Mouse (Mus musculus) neural tube, embryonic 11.5 days (tissue): ENCODE measurements around the gene Ctnnd2. TPM values are rescaled to one million over a fixed set of nuclear protein-coding genes. Genes with fewer than 3 reads are reported as not detected.

Source experiments
- ATAC-seq: fragments of 200-750 bp; cut with Nextera tagmentation; 2 replicates; pipeline ENCODE4 v1.8.0; 2017; ENCODE audit warnings: moderate number of reproducible peaks, mild to moderate bottlenecking, moderate TSS enrichment, moderate library complexity; ENCODE audit not compliant: insufficient read depth, low FRiP score, low TSS enrichment
- DNase-seq: peaks from one replicate; pipeline ENCODE4 v3.0.0-alpha.2; 2015; ENCODE audit warnings: low spot score
- H3K27ac ChIP-seq: fragments of 300-500 bp; sonication (generic); 2 replicates; pipeline ENCODE4 v1.5.1; 2014; ENCODE audit warnings: low read depth, mild to moderate bottlenecking, low read length
- H3K27me3 ChIP-seq: fragments of 300-500 bp; sonication (generic); 2 replicates; pipeline ENCODE4 v1.6.1; 2014; ENCODE audit warnings: mild to moderate bottlenecking, low read length, mixed read lengths; ENCODE audit not compliant: control insufficient read depth, insufficient read depth
- H3K36me3 ChIP-seq: fragments of 300-500 bp; sonication (generic); 2 replicates; pipeline ENCODE4 v1.6.1; 2014; ENCODE audit warnings: mild to moderate bottlenecking, low read length, moderate library complexity, mixed read lengths; ENCODE audit not compliant: control insufficient read depth, insufficient read depth
- H3K4me1 ChIP-seq: fragments of 300-500 bp; sonication (generic); 2 replicates; pipeline ENCODE4 v1.6.1; 2014; ENCODE audit warnings: low read length, mixed read lengths; ENCODE audit not compliant: control insufficient read depth, insufficient read depth
- H3K4me2 ChIP-seq: fragments of 300-500 bp; sonication (generic); 2 replicates; pipeline ENCODE4 v1.6.1; 2014; ENCODE audit warnings: low read depth, mild to moderate bottlenecking, moderate library complexity
- H3K4me3 ChIP-seq: fragments of 300-500 bp; sonication (generic); 2 replicates; pipeline ENCODE4 v1.5.1; 2014; ENCODE audit warnings: low read depth, low read length
- H3K9ac ChIP-seq: fragments of 300-500 bp; sonication (generic); 2 replicates; pipeline ENCODE4 v1.6.1; 2014; ENCODE audit warnings: mild to moderate bottlenecking, low read length
- H3K9me3 ChIP-seq: fragments of 300-500 bp; sonication (generic); 2 replicates; pipeline ENCODE4 v1.6.1; 2016; ENCODE audit warnings: low read length; ENCODE audit not compliant: control insufficient read depth
- WGBS: fragments of 180-500 bp; shearing (Covaris S2); extraction: QIAGEN DNeasy Blood & Tissue Kit; methylation state at CpG from one replicate; pipeline ENCODE4 v1.1.7; 2014; 5-methylcytosine and 5-hydroxymethylcytosine counted together
- polyA plus RNA-seq: library from polyadenylated mRNA; unstranded; fragments of >200 nt; fragmentation: Nextera tagmentation; extraction: Ambion mirVana; gene quantifications from 2 replicates; pipeline ENCODE4 v1.2.1, GENCODE M21; 2014

The Ctnnd2 gene
- polyA plus RNA-seq, 1 experiment from 2014 or later, result 24.0 TPM

DNA sequence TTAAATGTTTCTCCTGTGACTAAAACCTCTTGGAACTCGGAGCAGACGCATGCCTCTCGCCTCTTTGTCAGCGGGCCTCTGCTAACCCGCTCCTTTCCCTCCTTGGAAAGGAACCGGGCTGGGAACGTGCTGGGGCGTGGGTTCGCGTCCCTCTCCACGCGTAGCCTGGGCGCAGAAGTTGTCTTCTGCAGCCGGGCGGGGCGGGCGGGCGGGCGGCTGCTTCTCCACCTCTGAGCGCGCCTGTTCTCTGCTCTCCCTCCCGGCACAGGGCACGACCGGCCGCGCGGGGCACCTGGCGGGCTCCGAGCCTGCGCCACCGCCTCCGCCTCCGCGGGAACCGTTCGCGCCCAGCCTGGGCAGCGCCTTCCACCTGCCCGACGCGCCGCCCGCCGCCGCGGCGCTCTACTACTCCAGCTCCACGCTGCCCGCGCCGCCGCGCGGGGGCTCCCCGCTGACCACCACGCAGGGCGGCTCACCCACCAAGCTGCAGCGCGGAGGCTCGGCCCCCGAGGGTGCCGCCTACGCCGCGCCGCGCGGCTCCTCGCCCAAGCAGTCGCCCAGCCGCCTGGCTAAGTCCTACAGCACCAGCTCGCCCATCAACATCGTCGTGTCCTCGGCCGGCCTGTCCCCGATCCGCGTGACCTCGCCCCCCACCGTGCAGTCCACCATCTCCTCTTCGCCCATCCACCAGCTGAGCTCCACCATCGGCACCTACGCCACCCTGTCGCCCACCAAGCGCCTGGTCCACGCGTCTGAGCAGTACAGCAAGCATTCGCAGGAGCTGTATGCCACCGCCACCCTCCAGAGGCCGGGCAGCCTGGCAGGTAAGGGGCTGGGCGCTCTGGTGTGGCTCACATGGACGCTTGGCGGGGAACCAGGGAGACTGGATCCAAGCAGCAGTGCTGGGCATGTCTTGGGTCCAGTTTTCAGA, 474.4 kb downstream of the Ctnnd2 start:
- WGBS, result 2% methylated on average over 54 of the region's 94 CpGs
- no peak overlapping the region for H3K27ac ChIP-seq
- H3K9me3 ChIP-seq, result no peaks in the 10 kb centered on the region

DNA sequence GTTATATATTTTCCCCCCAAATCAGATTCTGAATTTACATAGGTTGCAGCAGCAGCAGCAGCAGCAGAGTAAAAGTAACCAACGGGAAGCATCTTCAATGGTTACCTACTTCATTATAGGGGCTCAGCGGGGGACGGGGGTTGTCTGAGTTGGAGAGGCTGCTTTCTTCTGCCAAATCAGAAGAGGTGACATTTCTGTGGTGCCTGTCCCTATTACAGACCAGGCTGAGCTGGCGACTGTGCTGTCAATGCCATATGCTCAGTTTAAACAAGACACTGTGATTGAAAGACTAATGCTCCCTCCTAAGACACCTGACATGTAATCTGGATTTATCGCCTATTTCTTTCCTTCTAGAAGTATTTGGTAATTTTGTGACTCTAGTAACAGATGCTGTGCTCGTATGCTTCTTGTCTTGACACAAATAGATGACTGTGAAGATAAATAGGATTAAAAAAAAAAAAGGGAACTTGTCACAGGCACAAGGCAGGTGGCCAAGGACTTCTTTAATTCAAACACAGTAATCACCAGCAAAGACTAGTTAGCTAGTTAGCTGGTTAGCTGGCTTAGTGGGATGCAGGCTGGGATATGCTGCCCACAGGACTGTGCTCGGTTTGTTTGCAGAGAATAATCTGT, 475.4 kb downstream of the Ctnnd2 start:
- Histone ChIP-seq H3K9ac (no peak overlapping the region), H3K4me2 (no peak overlapping the region), H3K27me3 (peaks cover 8% of the 10 kb centered on the region), H3K4me1 (peaks cover 4% of the 10 kb centered on the region; the same call in 1 of the 2 replicates), H3K4me3 (no peak overlapping the region), H3K36me3 (no peaks in the 10 kb centered on the region), H3K27ac (no peak overlapping the region), H3K9me3 (no peaks in the 10 kb centered on the region)
- no peak for DNase-seq
- ATAC-seq, result no peak
- 53% methylated on average over 7 of the region's 7 CpGs for WGBS

More for the DNA sequence above, 474.4 kb downstream of the Ctnnd2 start:
- H3K36me3 ChIP-seq, result no peaks in the 10 kb centered on the region
- H3K9ac ChIP-seq, result peak overlapping the region; percentile 61
- H3K4me1 ChIP-seq, result peaks cover 4% of the 10 kb centered on the region; the same call in 1 of the 2 replicates
- ATAC-seq, result peak; percentile 71
- peak overlapping the region; percentile 56 for H3K4me3 ChIP-seq
- peak; percentile 23 for DNase-seq
- peaks cover 8% of the 10 kb centered on the region for H3K27me3 ChIP-seq
- H3K4me2 ChIP-seq, result peak overlapping the region; percentile 98

DNA sequence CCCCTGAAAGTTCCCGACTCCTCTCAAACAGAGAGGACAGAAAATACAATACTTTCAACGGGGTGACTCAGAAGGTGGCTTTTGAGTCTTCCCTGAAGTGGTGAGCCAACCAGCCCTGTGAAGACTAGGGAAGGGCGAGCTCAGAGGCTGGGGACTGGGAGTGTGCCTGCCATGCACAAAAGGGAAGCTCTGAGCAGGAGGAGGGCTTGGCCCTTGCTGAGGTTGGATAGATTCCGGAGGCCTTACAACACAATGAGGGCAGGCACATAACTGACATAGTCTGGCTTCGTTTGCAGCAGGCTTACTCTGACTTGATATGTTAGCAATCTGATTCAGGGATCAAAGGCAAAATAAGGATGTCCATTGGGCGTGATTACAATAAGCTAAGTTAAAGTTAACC, 477.6 kb downstream of the Ctnnd2 start:
- no peaks in the 10 kb centered on the region for H3K36me3 ChIP-seq
- H3K9me3 ChIP-seq, result no peaks in the 10 kb centered on the region
- no peak overlapping the region for H3K9ac ChIP-seq
- peaks cover 4% of the 10 kb centered on the region; the same call in 1 of the 2 replicates for H3K4me1 ChIP-seq
- peaks cover 8% of the 10 kb centered on the region for H3K27me3 ChIP-seq
- ATAC-seq (no peak), DNase-seq (no peak)
- 75% methylated on average over 6 of the region's 6 CpGs for WGBS
- H3K4me2 ChIP-seq, result no peak overlapping the region
- H3K4me3 ChIP-seq, result no peak overlapping the region
- no peak overlapping the region for H3K27ac ChIP-seq

GRCm38 (mm10) chr15:30655433-30655832, 483.0 kb downstream of the Ctnnd2 start:
- Histone ChIP-seq H3K4me3 (no peak overlapping the region), H3K36me3 (no peaks in the 10 kb centered on the region), H3K4me2 (no peak overlapping the region), H3K9me3 (no peaks in the 10 kb centered on the region), H3K9ac (no peak overlapping the region), H3K4me1 (no peaks in the 10 kb centered on the region), H3K27ac (no peak overlapping the region), H3K27me3 (no peaks in the 10 kb centered on the region)
- DNase-seq (no peak), ATAC-seq (no peak)
- 74% methylated on average over 9 of the region's 9 CpGs for WGBS

DNA sequence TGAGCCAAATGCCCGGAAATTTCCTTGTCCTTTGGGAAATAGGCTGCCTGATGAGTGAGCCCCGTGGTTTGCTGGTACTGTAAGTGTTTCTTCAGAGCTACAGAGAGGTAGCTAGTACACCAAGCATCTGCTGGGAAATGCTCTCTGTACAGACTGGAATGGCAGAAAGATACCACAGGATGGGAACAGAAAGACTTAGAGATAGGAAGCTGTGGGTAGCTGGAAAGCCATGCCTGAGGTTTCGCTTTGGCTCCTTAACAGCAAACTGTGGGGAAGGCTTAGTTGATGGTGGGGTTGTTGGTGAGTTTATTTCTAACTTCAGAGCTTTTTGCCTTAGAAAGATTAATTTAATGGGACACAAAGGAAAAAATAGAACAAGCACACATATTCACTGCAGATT, 485.2 kb downstream of the Ctnnd2 start:
- H3K27me3 ChIP-seq, result no peaks in the 10 kb centered on the region
- 92% methylated on average over 3 of the region's 3 CpGs for WGBS
- no peak for DNase-seq

GRCm38 (mm10) chr15:30660539-30661149, 488.3 kb downstream of the Ctnnd2 start:
- H3K9ac ChIP-seq, result no peak overlapping the region
- H3K4me1 ChIP-seq, result no peaks in the 10 kb centered on the region
- no peaks in the 10 kb centered on the region for H3K9me3 ChIP-seq
- WGBS, result 85% methylated on average over 8 of the region's 8 CpGs
- H3K4me2 ChIP-seq, result no peak overlapping the region
- ATAC-seq (no peak), DNase-seq (no peak)
- H3K27me3 ChIP-seq, result no peaks in the 10 kb centered on the region
- no peak overlapping the region for H3K27ac ChIP-seq
- no peaks in the 10 kb centered on the region for H3K36me3 ChIP-seq
- no peak overlapping the region for H3K4me3 ChIP-seq

More for the DNA sequence above, 485.2 kb downstream of the Ctnnd2 start:
- ATAC-seq, result no peak
- Histone ChIP-seq H3K27ac (no peak overlapping the region), H3K36me3 (no peaks in the 10 kb centered on the region), H3K4me3 (no peak overlapping the region), H3K9ac (no peak overlapping the region), H3K4me1 (no peaks in the 10 kb centered on the region), H3K4me2 (no peak overlapping the region), H3K9me3 (no peaks in the 10 kb centered on the region)

DNA sequence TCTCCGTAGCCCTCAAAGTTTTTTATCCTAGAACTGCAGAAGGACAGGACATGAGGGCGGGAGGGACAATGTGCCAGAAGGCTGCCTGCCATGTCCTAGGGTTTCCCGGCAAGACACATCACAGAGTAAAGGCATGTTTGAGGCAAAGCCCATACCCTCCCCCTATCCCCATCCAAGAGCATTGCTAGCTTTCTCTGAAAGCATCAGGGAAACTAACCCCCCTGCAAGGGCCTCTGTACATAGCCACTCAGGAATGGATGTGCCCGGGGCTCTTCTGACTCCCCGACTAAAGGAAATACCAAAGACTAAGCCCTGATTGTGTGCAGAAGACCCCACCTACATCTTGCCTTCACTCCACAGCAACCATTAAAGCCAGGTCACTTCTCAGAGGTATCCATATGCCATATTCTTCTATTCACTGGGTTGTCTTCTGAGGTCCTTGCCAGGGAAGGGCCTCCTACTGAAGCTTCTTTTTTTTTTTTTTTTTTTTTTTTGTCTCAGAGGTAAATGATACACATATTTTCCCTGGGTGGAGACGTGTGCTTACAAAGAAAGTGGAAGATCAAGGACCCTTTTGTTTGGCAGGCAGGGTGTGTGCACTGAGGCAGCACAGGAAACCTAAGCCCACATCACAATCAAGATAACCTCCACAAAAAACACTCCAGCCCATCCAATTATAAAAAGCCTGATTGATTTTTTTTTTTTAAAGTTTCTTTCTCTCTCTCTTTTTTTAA, 489.5 kb downstream of the Ctnnd2 start:
- Histone ChIP-seq H3K27me3 (no peaks in the 10 kb centered on the region), H3K9ac (no peak overlapping the region), H3K4me3 (no peak overlapping the region), H3K9me3 (no peaks in the 10 kb centered on the region), H3K4me1 (no peaks in the 10 kb centered on the region), H3K36me3 (no peaks in the 10 kb centered on the region), H3K27ac (no peak overlapping the region), H3K4me2 (no peak overlapping the region)
- WGBS, result 71% methylated on average over 6 of the region's 6 CpGs
- no peak for ATAC-seq
- no peak for DNase-seq

GRCm38 (mm10) chr15:30667819-30668587, 495.6 kb downstream of the Ctnnd2 start:
- no peak overlapping the region for H3K9ac ChIP-seq
- no peaks in the 10 kb centered on the region for H3K9me3 ChIP-seq
- H3K27me3 ChIP-seq, result no peaks in the 10 kb centered on the region
- H3K36me3 ChIP-seq, result no peaks in the 10 kb centered on the region
- ATAC-seq, result no peak
- H3K4me1 ChIP-seq, result no peaks in the 10 kb centered on the region
- no peak for DNase-seq
- H3K4me3 ChIP-seq, result no peak overlapping the region
- H3K27ac ChIP-seq, result no peak overlapping the region
- 84% methylated on average over 7 of the region's 7 CpGs for WGBS
- H3K4me2 ChIP-seq, result no peak overlapping the region
